Mouse (Mus musculus) megakaryocyte, embryonic 14.5 days (primary cell): ENCODE results near the gene Esm1.

Source experiments
- FLI1 ChIP-seq: IDR thresholded peaks from 2 replicates; pipeline ENCODE4 v1.6.1; 2012; ENCODE audit warnings: low read length, inconsistent platforms, mixed read lengths
- GATA1 ChIP-seq: IDR thresholded peaks from 3 replicates; pipeline ENCODE4 v1.6.1; 2012; ENCODE audit warnings: mixed read lengths, low read length, inconsistent platforms, borderline replicate concordance

GRCm38 (mm10) chr13:113168018-113168534 lies 41.4 kb upstream of the Esm1 start:
- TF ChIP-seq GATA1: no peak
- TF ChIP-seq FLI1: no peak
